Comparison of ENCODE assay signal across 24 mouse cellular contexts in genomic region chr11:115885281-115885680, GRCm38 (mm10). TPM values are rescaled to one million over a fixed set of nuclear protein-coding genes. Genes with fewer than 3 reads are reported as not detected.
"Had no signal": no experiment of that assay in that cellular context is flagged by ENCODE, and none has a peak within 500 bp of the region (broad histone marks: within the 10 kb centered on the region; RNA-seq: fewer than 3 reads in every experiment).

No protein-coding gene starts in this region.

- H3K4me2 ChIP-seq: limb, embryonic 13.5 days; lung, embryonic 14.5 days; midbrain, embryonic 12.5 days; midbrain, embryonic 15.5 days; neural tube, embryonic 12.5 days; neural tube, embryonic 15.5 days had no signal

- H3K27me3 ChIP-seq: midbrain, embryonic 15.5 days had no signal

- H3K9me3 ChIP-seq: limb, embryonic 10.5 days; limb, embryonic 13.5 days; midbrain, embryonic 12.5 days; midbrain, embryonic 15.5 days; neural tube, embryonic 12.5 days; neural tube, embryonic 15.5 days had no signal

- ATAC-seq: liver, postnatal 0 days; lung, postnatal 0 days; midbrain, embryonic 15.5 days had no signal

- H3K4me3 ChIP-seq: layer of hippocampus, adult 2 months; limb, embryonic 10.5 days; limb, embryonic 13.5 days; midbrain, embryonic 12.5 days; midbrain, embryonic 15.5 days; neural tube, embryonic 12.5 days; neural tube, embryonic 15.5 days had no signal

- H3K4me1 ChIP-seq: limb, embryonic 13.5 days; midbrain, embryonic 12.5 days; midbrain, embryonic 15.5 days; neural tube, embryonic 12.5 days had no signal

- H3K27ac ChIP-seq: layer of hippocampus, adult 2 months; limb, embryonic 10.5 days; limb, embryonic 13.5 days; liver, embryonic 14.5 days; macrophage; midbrain, embryonic 12.5 days; midbrain, embryonic 15.5 days; neural tube, embryonic 12.5 days; neural tube, embryonic 15.5 days had no signal

- H3K36me3 ChIP-seq: limb, embryonic 10.5 days; limb, embryonic 13.5 days; midbrain, embryonic 12.5 days; midbrain, embryonic 15.5 days; neural tube, embryonic 12.5 days; neural tube, embryonic 15.5 days had no signal

- DNase-seq: kidney, adult 9 months; kidney, postnatal 14 days; layer of hippocampus, adult 9-11 months; liver, postnatal 0 days; lung, embryonic 14.5 days; right cerebral cortex, adult 18-20 months; right cerebral cortex, postnatal 14 days; thymus, adult 18-20 months; thymus, postnatal 36 days had no signal

- H3K9ac ChIP-seq: limb, embryonic 13.5 days; liver, embryonic 14.5 days; liver, postnatal 0 days; lung, embryonic 14.5 days; midbrain, embryonic 12.5 days; midbrain, embryonic 15.5 days; neural tube, embryonic 12.5 days; neural tube, embryonic 15.5 days had no signal

RNA-seq across cellular contexts. Expression of gene Smim5, which starts 14.5 kb away (rescaled TPM):
- total RNA-seq: liver, adult 2 months had no signal
- polyA plus RNA-seq: testis, adult 2 months had no signal

RNA-seq across cellular contexts. Expression of gene Smim6, which starts 26.5 kb away (rescaled TPM):
- total RNA-seq: layer of hippocampus, adult 2 months; layer of hippocampus, postnatal 25 days; left cerebral cortex, adult 18-20 months; left cerebral cortex, postnatal 25 days had no signal
- polyA plus RNA-seq: macrophage had no signal
